Mouse (Mus musculus): ENCODE data around the gene Gtf2f1. TPM values are rescaled to one million over a fixed set of nuclear protein-coding genes. Genes with fewer than 3 reads are reported as not detected.
A peak's percentile ranks its signal among the peaks of the same experiment; 100 is the strongest.

Gene Gtf2f1
- polyA plus RNA-seq, 1 experiment: 61.6 TPM

DNA sequence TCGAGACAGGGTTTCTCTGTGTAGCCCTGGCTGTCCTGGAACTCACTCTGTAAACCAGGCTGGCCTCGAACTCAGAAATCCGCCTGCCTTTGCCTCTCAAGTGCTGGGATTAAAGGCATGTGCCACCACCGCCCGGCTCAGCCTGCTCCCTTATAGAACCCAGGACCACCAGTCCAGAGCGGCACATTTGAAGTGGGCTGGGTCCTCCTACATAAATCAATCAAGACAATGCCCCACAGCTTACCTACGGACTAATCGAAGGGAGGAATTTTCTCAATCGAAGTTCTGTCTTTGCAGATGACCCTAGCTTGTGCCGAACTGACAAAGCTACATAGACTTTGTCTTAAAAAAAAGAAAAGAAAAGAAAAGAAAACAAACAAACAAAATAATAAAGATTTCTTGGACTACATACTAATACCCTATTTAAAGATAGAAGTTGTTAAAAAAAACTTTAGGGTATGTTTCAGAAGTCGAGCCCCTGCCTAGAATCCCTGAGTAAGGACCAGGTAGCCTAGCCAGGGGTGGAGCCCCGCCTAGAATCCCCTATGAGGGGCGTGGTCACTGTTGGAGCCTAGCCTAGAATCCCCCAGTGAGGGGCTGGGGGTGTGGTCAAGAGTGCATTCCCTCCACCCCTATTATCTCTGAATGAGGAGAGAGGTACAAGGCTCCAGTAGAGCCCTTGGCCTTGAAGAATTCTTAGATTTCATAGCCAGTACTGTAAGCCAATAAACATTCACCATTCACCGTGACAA lies 37.0 kb downstream of the Gtf2f1 start:
- Histone ChIP-seq H3ac (ENCODE audit: control insufficient read depth, insufficient read length) (no peak overlapping the region), H3K36me3 (ENCODE audit: control insufficient read depth, insufficient read depth) (no peaks in the 10 kb centered on the region), H3K27me3 (ENCODE audit: control insufficient read depth, insufficient read depth, insufficient read length) (peaks cover 66% of the 10 kb centered on the region), H3K79me2 (ENCODE audit: control insufficient read depth, insufficient read depth) (no peaks in the 10 kb centered on the region), H3K4me3 (no peak overlapping the region), H3K4me2 (ENCODE audit: low read depth) (no peak overlapping the region)
- TF ChIP-seq MYOG (IDR thresholded peaks at IDR 0.05; ENCODE audit: control insufficient read depth in 1 of 3, insufficient read depth in 1 of 3, insufficient read length in 2 of 3, low read depth in 2 of 3) (no peak), POLR2A (IDR thresholded peaks at IDR 0.05; ENCODE audit: insufficient read length, low read depth) (no peak), SRF (IDR thresholded peaks at IDR 0.05; ENCODE audit: control insufficient read depth, insufficient read length, low read depth) (no peak), USF1 (IDR thresholded peaks at IDR 0.05; ENCODE audit: low read depth) (no peak)

DNA sequence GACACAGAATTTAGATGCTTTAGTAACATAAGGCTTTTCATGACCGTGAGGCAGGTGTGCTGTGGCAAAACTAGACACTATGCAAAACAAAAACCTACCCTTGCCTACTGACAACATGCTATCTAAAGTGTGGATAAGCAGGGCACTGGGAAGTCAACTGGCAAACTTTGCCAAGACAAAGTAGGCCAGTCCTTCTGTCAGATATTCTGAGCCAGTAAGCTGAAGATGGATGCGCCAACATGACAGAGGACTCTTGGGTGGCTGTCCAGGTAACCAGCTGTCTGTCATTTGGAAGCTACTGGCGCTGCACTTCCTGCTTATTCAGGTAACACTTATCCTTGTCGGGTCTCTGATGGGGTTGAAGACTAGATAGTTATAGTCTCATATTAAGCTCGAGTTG lies 41.0 kb downstream of the Gtf2f1 start:
- peaks cover 37% of the 10 kb centered on the region for H3K27me3 ChIP-seq (ENCODE audit: control insufficient read depth, insufficient read depth, insufficient read length)
- no peaks in the 10 kb centered on the region for H3K79me2 ChIP-seq (ENCODE audit: control insufficient read depth, insufficient read depth)
- H3ac ChIP-seq (ENCODE audit: control insufficient read depth, insufficient read length): no peak overlapping the region
- TF ChIP-seq CEBPB (IDR thresholded peaks at IDR 0.05; ENCODE audit: insufficient read depth, poor library complexity, severe bottlenecking) (no peak), TCF3 (IDR thresholded peaks at IDR 0.05; ENCODE audit: insufficient read length, low read depth) (no peak), POLR2A (IDR thresholded peaks at IDR 0.05; ENCODE audit: insufficient read length, low read depth) (no peak), REST (IDR thresholded peaks at IDR 0.05; ENCODE audit: insufficient read depth, insufficient read length) (no peak), SRF (IDR thresholded peaks at IDR 0.05; ENCODE audit: control insufficient read depth, insufficient read length, low read depth) (no peak), MAX (IDR thresholded peaks at IDR 0.05; ENCODE audit: low read depth) (no peak), MYOG (IDR thresholded peaks at IDR 0.05; ENCODE audit: control insufficient read depth in 1 of 3, insufficient read depth in 1 of 3, insufficient read length in 2 of 3, low read depth in 2 of 3) (no peak), MYOD1 (IDR thresholded peaks at IDR 0.05; ENCODE audit: control insufficient read depth in 1 of 3, insufficient read length in 2 of 3, low read depth in 2 of 3) (no peak), E2F4 (IDR thresholded peaks at IDR 0.05; ENCODE audit: insufficient read depth) (no peak), USF1 (IDR thresholded peaks at IDR 0.05; ENCODE audit: low read depth) (no peak), TCF12 (IDR thresholded peaks at IDR 0.05; ENCODE audit: insufficient read depth, poor library complexity, severe bottlenecking) (no peak), POLR2AphosphoS2 (IDR thresholded peaks at IDR 0.05; ENCODE audit: insufficient read length, low read depth) (no peak)
- H3K4me3 ChIP-seq: no peak overlapping the region
- no peak overlapping the region for H3K4me2 ChIP-seq (ENCODE audit: low read depth)
- H3K36me3 ChIP-seq (ENCODE audit: control insufficient read depth, insufficient read depth): no peaks in the 10 kb centered on the region

DNA sequence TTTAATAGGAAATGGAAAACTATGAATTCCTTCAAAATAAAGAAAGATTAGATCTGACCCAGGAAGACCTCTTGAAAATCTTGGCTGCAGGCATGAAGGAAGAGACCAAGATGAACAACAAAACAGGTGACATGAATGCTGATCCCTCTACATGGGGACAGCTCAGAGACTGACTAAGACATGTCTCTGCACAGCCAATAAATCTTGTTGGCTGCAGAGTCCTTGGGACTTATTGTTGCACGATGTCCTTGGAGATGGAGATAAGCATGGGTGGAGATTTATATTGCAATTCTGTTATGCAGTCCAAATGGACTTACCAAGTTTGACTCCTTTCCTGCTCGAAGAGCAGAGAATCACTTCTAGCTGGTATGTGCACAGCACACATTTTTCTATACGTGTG lies 41.8 kb downstream of the Gtf2f1 start:
- Histone ChIP-seq H3K36me3 (ENCODE audit: control insufficient read depth, insufficient read depth) (no peaks in the 10 kb centered on the region), H3K4me2 (ENCODE audit: low read depth) (no peak overlapping the region), H3K27me3 (ENCODE audit: control insufficient read depth, insufficient read depth, insufficient read length) (peaks cover 31% of the 10 kb centered on the region), H3K4me3 (no peak overlapping the region), H3K79me2 (ENCODE audit: control insufficient read depth, insufficient read depth) (no peaks in the 10 kb centered on the region), H3ac (ENCODE audit: control insufficient read depth, insufficient read length) (no peak overlapping the region)
- TF ChIP-seq TCF3 (IDR thresholded peaks at IDR 0.05; ENCODE audit: insufficient read length, low read depth) (no peak), MAX (IDR thresholded peaks at IDR 0.05; ENCODE audit: low read depth) (no peak), MYOG (IDR thresholded peaks at IDR 0.05; ENCODE audit: control insufficient read depth in 1 of 3, insufficient read depth in 1 of 3, insufficient read length in 2 of 3, low read depth in 2 of 3) (no peak), CEBPB (IDR thresholded peaks at IDR 0.05; ENCODE audit: insufficient read depth, poor library complexity, severe bottlenecking) (no peak), POLR2A (IDR thresholded peaks at IDR 0.05; ENCODE audit: insufficient read length, low read depth) (no peak), USF1 (IDR thresholded peaks at IDR 0.05; ENCODE audit: low read depth) (no peak), TCF12 (IDR thresholded peaks at IDR 0.05; ENCODE audit: insufficient read depth, poor library complexity, severe bottlenecking) (no peak)

DNA sequence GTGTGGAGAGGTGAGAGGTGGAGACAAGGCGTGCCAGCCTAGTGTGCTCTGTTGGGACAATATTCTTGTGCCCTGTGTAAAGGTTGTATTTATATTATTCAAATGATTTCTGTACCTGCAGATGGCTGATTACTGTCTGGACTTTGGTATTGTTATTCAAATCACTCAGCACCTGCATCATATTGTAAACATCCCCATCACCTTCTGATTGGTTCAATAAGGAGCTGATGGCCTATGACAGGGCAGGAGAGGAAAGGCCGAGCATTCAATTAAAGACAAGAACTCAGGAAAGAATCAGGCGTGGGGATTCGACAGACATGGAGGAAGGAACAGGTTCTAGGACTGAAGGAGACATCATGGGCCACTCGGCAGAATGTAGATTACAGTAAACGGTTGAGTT lies 47.4 kb downstream of the Gtf2f1 start:
- Histone ChIP-seq H3K36me3 (ENCODE audit: control insufficient read depth, insufficient read depth) (no peaks in the 10 kb centered on the region), H3K79me2 (ENCODE audit: control insufficient read depth, insufficient read depth) (no peaks in the 10 kb centered on the region), H3ac (ENCODE audit: control insufficient read depth, insufficient read length) (no peak overlapping the region), H3K4me2 (ENCODE audit: low read depth) (no peak overlapping the region), H3K4me3 (no peak overlapping the region), H3K27me3 (ENCODE audit: control insufficient read depth, insufficient read depth, insufficient read length) (peaks cover 16% of the 10 kb centered on the region)
- TF ChIP-seq E2F4 (IDR thresholded peaks at IDR 0.05; ENCODE audit: insufficient read depth): no peak
- no peak for TF ChIP-seq POLR2A (IDR thresholded peaks at IDR 0.05; ENCODE audit: insufficient read length, low read depth)
- TF ChIP-seq CEBPB (IDR thresholded peaks at IDR 0.05; ENCODE audit: insufficient read depth, poor library complexity, severe bottlenecking): no peak
- TF ChIP-seq MYOG (IDR thresholded peaks at IDR 0.05; ENCODE audit: control insufficient read depth in 1 of 3, insufficient read depth in 1 of 3, insufficient read length in 2 of 3, low read depth in 2 of 3): no peak
- no peak for TF ChIP-seq TCF3 (IDR thresholded peaks at IDR 0.05; ENCODE audit: insufficient read length, low read depth)
- TF ChIP-seq SRF (IDR thresholded peaks at IDR 0.05; ENCODE audit: control insufficient read depth, insufficient read length, low read depth): no peak

DNA sequence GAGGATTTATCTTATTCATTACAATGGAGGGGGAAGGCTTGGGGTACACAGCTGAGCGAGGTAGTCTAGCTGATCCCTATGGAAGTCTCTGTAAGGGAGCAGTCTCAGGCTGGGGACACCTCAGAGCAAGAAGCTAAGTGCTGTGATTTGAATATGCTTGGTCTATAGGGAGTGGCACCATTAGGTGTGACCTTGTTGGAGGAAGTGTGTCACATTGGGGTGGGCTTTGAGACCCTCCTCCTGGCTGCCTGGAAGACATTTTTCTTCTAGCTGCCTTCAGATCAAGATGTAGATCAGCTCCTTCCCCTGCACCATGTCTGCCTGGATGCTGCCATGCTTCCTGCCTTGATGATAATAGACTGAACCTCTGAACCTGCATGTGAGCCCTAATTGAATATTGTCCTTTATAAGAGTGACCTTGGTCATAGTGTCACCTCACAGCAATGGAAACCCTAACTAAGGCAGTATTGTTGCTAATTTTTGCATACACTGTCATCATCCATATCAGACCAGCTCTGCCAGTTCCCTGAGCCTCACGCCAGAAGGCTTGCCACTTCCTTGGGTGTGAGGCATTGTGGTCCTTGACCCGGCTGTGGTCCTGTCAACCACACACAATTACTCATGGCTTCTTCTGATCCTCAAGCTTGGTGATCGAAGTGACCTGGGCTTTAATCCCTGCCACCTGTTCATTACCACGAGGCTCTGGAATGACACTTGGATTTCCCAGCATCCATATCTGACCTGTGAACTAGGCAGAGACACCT lies 48.3 kb downstream of the Gtf2f1 start:
- TF ChIP-seq MYOD1 (IDR thresholded peaks at IDR 0.05; ENCODE audit: control insufficient read depth in 1 of 3, insufficient read length in 2 of 3, low read depth in 2 of 3) (peak in 1 of 3 experiments; percentile 17), CEBPB (IDR thresholded peaks at IDR 0.05; ENCODE audit: insufficient read depth, poor library complexity, severe bottlenecking) (no peak)
- Histone ChIP-seq H3K79me2 (ENCODE audit: control insufficient read depth, insufficient read depth) (no peaks in the 10 kb centered on the region), H3K4me2 (ENCODE audit: low read depth) (no peak overlapping the region), H3ac (ENCODE audit: control insufficient read depth, insufficient read length) (no peak overlapping the region), H3K36me3 (ENCODE audit: control insufficient read depth, insufficient read depth) (no peaks in the 10 kb centered on the region), H3K27me3 (ENCODE audit: control insufficient read depth, insufficient read depth, insufficient read length) (peaks cover 16% of the 10 kb centered on the region), H3K4me3 (no peak overlapping the region)

Data from myocyte (in vitro differentiated cells).